Mouse (Mus musculus) kidney, postnatal 0 days (tissue): Measurements from ENCODE around the gene Pigz. TPM values are rescaled to one million over a fixed set of nuclear protein-coding genes. Genes with fewer than 3 reads are reported as not detected.

Experiments used
- ATAC-seq: fragments of 200-750 bp; cut with Nextera tagmentation; replicated peaks from 2 replicates; pipeline ENCODE4 v1.8.0; 2017; ENCODE audit warnings: low read depth, moderate number of reproducible peaks, moderate TSS enrichment, moderate library complexity; ENCODE audit not compliant: low FRiP score
- DNase-seq: peaks from one replicate; pipeline ENCODE4 v3.0.0-alpha.2; 2016; ENCODE audit warnings: low spot score
- H3K27ac ChIP-seq: fragments of 300-500 bp; sonication (generic); 2 replicates; pipeline ENCODE4 v1.5.1; 2014; ENCODE audit warnings: mild to moderate bottlenecking
- H3K27me3 ChIP-seq: fragments of 300-500 bp; sonication (generic); 2 replicates; pipeline ENCODE4 v1.6.1; 2014; ENCODE audit warnings: low read length, mixed read lengths; ENCODE audit not compliant: insufficient read depth
- H3K36me3 ChIP-seq: fragments of 300-500 bp; sonication (generic); 2 replicates; pipeline ENCODE4 v1.6.1; 2014; ENCODE audit warnings: low read length, mixed read lengths; ENCODE audit not compliant: insufficient read depth
- H3K4me1 ChIP-seq: fragments of 300-500 bp; sonication (generic); replicated peaks from 2 replicates; pipeline ENCODE4 v1.6.1; 2014; ENCODE audit warnings: antibody characterized with exemption, low read length, mixed read lengths; ENCODE audit not compliant: insufficient read depth
- H3K4me2 ChIP-seq: fragments of 300-500 bp; sonication (generic); 2 replicates; pipeline ENCODE4 v1.6.1; 2014; ENCODE audit warnings: mild to moderate bottlenecking, low read length, moderate library complexity, mixed read lengths
- H3K4me3 ChIP-seq: fragments of 300-500 bp; sonication (generic); replicated peaks from 2 replicates; pipeline ENCODE4 v1.5.1; 2014; ENCODE audit warnings: low read depth, low read length
- H3K9ac ChIP-seq: fragments of 300-500 bp; sonication (generic); 2 replicates; pipeline ENCODE4 v1.6.1; 2014; ENCODE audit warnings: low read depth, low read length
- H3K9me3 ChIP-seq: fragments of 300-500 bp; sonication (generic); replicated peaks from 2 replicates; pipeline ENCODE4 v1.6.1; 2016; ENCODE audit warnings: low read length, inconsistent platforms, mixed read lengths
- CTCF ChIP-seq: IDR thresholded peaks from 2 replicates; pipeline ENCODE4 v1.5.1; 2016; ENCODE audit warnings: antibody characterized with exemption, low read depth, mild to moderate bottlenecking, moderate library complexity
- WGBS: fragments of 180-500 bp; shearing (Covaris S2); extraction: QIAGEN DNeasy Blood & Tissue Kit; methylation state at CpG from one replicate; pipeline ENCODE4 v1.1.7; 2014; 5-methylcytosine and 5-hydroxymethylcytosine counted together
- microRNA-seq: library from miRNA; unstranded; fragments of <30 nt; microRNA quantifications from one replicate; pipeline ENCODE4, GENCODE M21; 2016
- polyA plus RNA-seq: library from polyadenylated mRNA; unstranded; fragments of >200 nt; fragmentation: Nextera tagmentation; extraction: Ambion mirVana; gene quantifications from 2 replicates; pipeline ENCODE4 v1.2.1, GENCODE M21; 2015

The Pigz gene
- polyA plus RNA-seq, 1 experiment from 2014 or later: 2.2 TPM

GRCm38 (mm10) chr16:31979501-31979900, 45.9 kb downstream of the Pigz start:
- no peaks in the 10 kb centered on the region for H3K4me1 ChIP-seq
- DNase-seq (no peak), ATAC-seq (no peak)
- TF ChIP-seq CTCF: no peak
- H3K9me3 ChIP-seq: no peaks in the 10 kb centered on the region
- H3K9ac ChIP-seq: no peak overlapping the region
- H3K4me3 ChIP-seq: no peak overlapping the region
- 92% methylated on average over 3 of the region's 3 CpGs for WGBS
- H3K36me3 ChIP-seq: peaks cover 25% of the 10 kb centered on the region
- no peak overlapping the region for H3K27ac ChIP-seq
- H3K4me2 ChIP-seq: no peak overlapping the region
- no peaks in the 10 kb centered on the region for H3K27me3 ChIP-seq

GRCm38 (mm10) chr16:31980946-31981345, 47.3 kb downstream of the Pigz start:
- TF ChIP-seq CTCF: peak; percentile 14; the same call in 1 of the 2 replicates
- H3K27me3 ChIP-seq: no peaks in the 10 kb centered on the region
- H3K4me1 ChIP-seq: no peaks in the 10 kb centered on the region
- 83% methylated on average over 5 of the region's 5 CpGs for WGBS
- H3K9ac ChIP-seq: no peak overlapping the region
- no peak overlapping the region for H3K27ac ChIP-seq
- no peak overlapping the region for H3K4me2 ChIP-seq
- no peaks in the 10 kb centered on the region for H3K9me3 ChIP-seq
- ATAC-seq: no peak
- H3K36me3 ChIP-seq: peaks cover 25% of the 10 kb centered on the region
- no peak for DNase-seq
- H3K4me3 ChIP-seq: no peak overlapping the region

GRCm38 (mm10) chr16:31992039-31992438, 58.4 kb downstream of the Pigz start:
- H3K4me2 ChIP-seq: no peak overlapping the region
- 50% methylated on average over 1 of the region's 1 CpGs for WGBS
- no peaks in the 10 kb centered on the region for H3K27me3 ChIP-seq
- peak; percentile 31 for TF ChIP-seq CTCF
- no peak for DNase-seq
- no peaks in the 10 kb centered on the region for H3K4me1 ChIP-seq
- peaks cover 22% of the 10 kb centered on the region for H3K36me3 ChIP-seq
- no peak overlapping the region for H3K27ac ChIP-seq
- no peak overlapping the region for H3K9ac ChIP-seq
- no peak for ATAC-seq
- no peaks in the 10 kb centered on the region for H3K9me3 ChIP-seq
- H3K4me3 ChIP-seq: no peak overlapping the region

GRCm38 (mm10) chr16:31993195-31993594, 59.5 kb downstream of the Pigz start:
- H3K36me3 ChIP-seq: peaks cover 16% of the 10 kb centered on the region

GRCm38 (mm10) chr16:31993946-31994345, 60.3 kb downstream of the Pigz start:
- Histone ChIP-seq H3K27me3 (no peaks in the 10 kb centered on the region), H3K4me2 (no peak overlapping the region), H3K4me3 (no peak overlapping the region), H3K9me3 (no peaks in the 10 kb centered on the region), H3K9ac (no peak overlapping the region), H3K36me3 (peaks cover 12% of the 10 kb centered on the region), H3K4me1 (no peaks in the 10 kb centered on the region), H3K27ac (no peak overlapping the region)
- TF ChIP-seq CTCF: no peak
- DNase-seq (no peak), ATAC-seq (no peak)

More at GRCm38 (mm10) chr16:31993195-31993594, 59.5 kb downstream of the Pigz start:
- Histone ChIP-seq H3K4me2 (no peak overlapping the region), H3K27me3 (no peaks in the 10 kb centered on the region), H3K4me1 (no peaks in the 10 kb centered on the region), H3K9me3 (no peaks in the 10 kb centered on the region), H3K9ac (no peak overlapping the region), H3K27ac (no peak overlapping the region), H3K4me3 (no peak overlapping the region)
- ATAC-seq (0 out of 2 replicates have a peak, but pooled peaks have one; percentile 65), DNase-seq (no peak)
- WGBS: 92% methylated on average over 4 of the region's 4 CpGs
- no peak for TF ChIP-seq CTCF

Small RNA genes lying within 50 kb of the gene (microRNA-seq; reads per million reads assigned to microRNA genes)
- gene Gm26269: not detected

Other genes with a start within 250 kb of the Pigz start
- 0.98 and 1.0 TPM in 2 replicates for gene Meltf, start 55.0 kb upstream of the Pigz start, polyA plus RNA-seq
- 137 and 140 TPM in 2 replicates for gene 0610012G03Rik, start 14.6 kb downstream of the Pigz start, polyA plus RNA-seq
- 79.1 and 82.4 TPM in 2 replicates for gene Ncbp2, start 14.7 kb downstream of the Pigz start, polyA plus RNA-seq
- 7.0 and 8.1 TPM in 2 replicates for gene Senp5, start 69.4 kb downstream of the Pigz start, polyA plus RNA-seq
- 31.2 and 33.6 TPM in 2 replicates for gene Pak2, start 145.5 kb downstream of the Pigz start, polyA plus RNA-seq
- 129 and 140 TPM in 2 replicates for gene Pigx, start 165.9 kb downstream of the Pigz start, polyA plus RNA-seq
- 45.2 and 45.6 TPM in 2 replicates for gene Cep19, start 165.9 kb downstream of the Pigz start, polyA plus RNA-seq
- 13.9 and 15.3 TPM in 2 replicates for gene Nrros, start 231.7 kb downstream of the Pigz start, polyA plus RNA-seq
- not detected in 2 replicates for gene Bex6, start 246.0 kb downstream of the Pigz start, polyA plus RNA-seq